Mouse (Mus musculus): ENCODE data around the gene Gm44503.

- peak in 1 of 3 experiments; percentile 27; a peak in 2 of 6 replicates for TF ChIP-seq CTCF (IDR thresholded peaks at IDR 0.05 in 2 of 3, conservative IDR thresholded peaks at IDR 0.05 in 1 of 3; ENCODE audit: control insufficient read depth in 1 of 3, insufficient read depth in 1 of 3, low read depth in 2 of 3, low read length in 3 of 3, poor library complexity in 1 of 3, severe bottlenecking in 1 of 3)
- no peak for TF ChIP-seq EP300 (IDR thresholded peaks at IDR 0.05; ENCODE audit: low read depth in 1 of 2, low read length in 2 of 2)
- no peak for TF ChIP-seq POLR2A (IDR thresholded peaks at IDR 0.05; ENCODE audit: control insufficient read depth in 1 of 2, insufficient read depth in 1 of 2, low read depth in 1 of 2, low read length in 2 of 2, poor library complexity in 1 of 2)
- TF ChIP-seq RAD21 (IDR thresholded peaks at IDR 0.05; ENCODE audit: low read depth, low read length), result no peak; the same call in 1 of the 2 replicates
These were observed 54.0 kb downstream of the Gm44503 start for GRCm38 (mm10) chr9:73012629-73013028.

Measured in MEL (cell line).